Mouse (Mus musculus): ENCODE measurements around the gene Chmp1a. TPM values are rescaled to one million over a fixed set of nuclear protein-coding genes. Genes with fewer than 3 reads are reported as not detected.
A peak's percentile ranks its signal among the peaks of the same experiment; 100 is the strongest.
"Not testable (repeated sequence)": the region's sequence is repeated elsewhere in the genome, so short reads cannot be mapped to it uniquely, and the experiment has no call there.

Gene Chmp1a
- 144 and 151 TPM in 2 replicates for polyA plus RNA-seq (2015; fragmentation: Nextera tagmentation; extraction: Ambion mirVana)

DNA sequence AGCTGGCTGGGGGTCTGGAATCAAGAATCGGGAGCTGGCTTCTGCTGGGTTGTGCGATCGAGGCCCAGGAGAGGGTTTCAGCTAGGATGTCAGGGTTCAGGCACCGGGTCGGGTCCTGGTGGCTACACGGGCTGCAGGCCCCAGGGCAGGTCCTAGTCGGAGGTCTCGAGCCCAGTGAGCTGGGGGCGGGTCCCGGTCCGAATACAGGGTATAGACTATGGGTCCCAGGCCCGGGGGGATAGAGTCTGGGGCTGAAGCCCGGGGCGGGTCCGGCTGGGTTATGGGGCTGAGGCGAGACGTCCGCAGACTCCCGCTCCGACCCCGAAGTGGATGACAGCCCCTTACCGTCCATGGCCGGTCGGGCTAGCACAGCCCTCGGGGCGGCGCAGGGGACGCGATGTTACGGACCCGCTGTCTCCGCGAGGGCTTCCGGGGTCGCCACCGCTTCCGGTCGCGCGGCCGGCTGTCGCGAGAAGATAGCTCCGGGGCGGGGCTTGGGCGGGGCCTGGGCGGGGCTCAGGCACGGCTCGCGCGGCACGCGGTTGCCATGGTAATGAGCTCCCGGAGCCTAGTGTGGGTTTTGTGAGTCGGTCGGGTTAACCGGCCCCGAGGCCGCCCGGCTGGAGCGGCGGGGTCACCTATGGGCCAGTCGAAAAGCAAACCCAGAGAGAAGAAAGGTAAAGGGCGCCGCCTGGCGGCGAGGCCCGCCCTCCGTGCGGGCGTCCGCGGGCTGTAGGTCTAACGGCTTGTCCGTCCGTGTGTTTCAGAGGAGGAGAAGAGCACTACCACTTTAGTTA, at the start of gene Chmp1a, which contains the start of gene Spata33:
TSS of gene Chmp1a (minus strand) at position 443 of the 797 bp plus-strand sequence.
TSS of gene Spata33 (plus strand) at position 512 of the 797 bp plus-strand sequence.
- peak; percentile 93 for DNase-seq (ENCODE audit: low spot score)

DNA sequence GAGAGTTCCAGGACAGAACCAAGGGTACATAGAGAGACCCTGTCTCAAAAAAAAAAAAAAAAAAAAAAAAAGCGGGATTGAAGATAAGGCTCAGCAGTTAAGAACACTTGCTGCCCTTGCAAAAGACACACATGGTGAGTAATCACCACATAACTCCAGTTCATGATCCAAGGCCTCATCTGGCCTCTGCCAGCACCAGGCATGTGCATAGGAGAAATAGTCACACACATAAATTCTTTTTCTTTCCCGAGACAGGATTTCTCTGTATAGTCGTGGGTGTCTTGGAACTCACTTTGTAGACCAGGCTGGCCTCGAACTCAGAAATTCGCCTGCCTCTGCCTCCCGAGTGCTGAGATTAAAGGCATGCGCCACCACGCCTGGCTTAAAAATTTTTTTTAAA, 45.0 kb upstream of the Chmp1a start:
- DNase-seq (ENCODE audit: low spot score): not testable (repeated sequence)

GRCm38 (mm10) chr8:123257114-123257513, 44.6 kb upstream of the Chmp1a start:
- DNase-seq (ENCODE audit: low spot score): no peak

DNA sequence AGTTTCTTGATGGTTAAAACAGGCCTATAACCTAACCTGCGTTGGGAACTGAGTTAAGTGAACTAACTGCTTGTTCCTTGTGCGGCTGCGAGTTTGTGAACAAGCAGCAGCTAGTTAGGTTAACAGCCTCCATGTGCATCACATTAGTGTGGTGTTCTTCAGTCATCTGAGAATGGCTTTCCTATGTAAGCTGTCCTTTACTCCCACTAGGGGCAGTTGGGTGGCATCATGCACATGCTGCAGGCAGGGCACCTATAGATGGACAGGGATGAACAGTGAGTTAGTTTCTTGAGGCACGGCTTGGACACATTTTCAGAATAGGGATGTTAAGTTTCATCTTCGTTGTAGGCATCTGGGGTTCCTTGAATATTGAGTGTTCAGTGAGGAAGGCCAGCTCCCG, 42.6 kb upstream of the Chmp1a start:
- no peak for DNase-seq (ENCODE audit: low spot score)

- DNase-seq (ENCODE audit: low spot score): peak; percentile 84
These were observed 41.7 kb upstream of the Chmp1a start, which contains the start of the genes Zfp276 and Vps9d1 for GRCm38 (mm10) chr8:123254099-123254885. Gene Zfp276 (plus strand): TSS chr8:123254195. Gene Vps9d1 (minus strand): TSS chr8:123254348.

- DNase-seq (ENCODE audit: low spot score): no peak
These were observed 41.0 kb upstream of the Chmp1a start for GRCm38 (mm10) chr8:123253451-123254098.

GRCm38 (mm10) chr8:123252925-123253324, 40.4 kb upstream of the Chmp1a start:
- no peak for DNase-seq (ENCODE audit: low spot score)

DNA sequence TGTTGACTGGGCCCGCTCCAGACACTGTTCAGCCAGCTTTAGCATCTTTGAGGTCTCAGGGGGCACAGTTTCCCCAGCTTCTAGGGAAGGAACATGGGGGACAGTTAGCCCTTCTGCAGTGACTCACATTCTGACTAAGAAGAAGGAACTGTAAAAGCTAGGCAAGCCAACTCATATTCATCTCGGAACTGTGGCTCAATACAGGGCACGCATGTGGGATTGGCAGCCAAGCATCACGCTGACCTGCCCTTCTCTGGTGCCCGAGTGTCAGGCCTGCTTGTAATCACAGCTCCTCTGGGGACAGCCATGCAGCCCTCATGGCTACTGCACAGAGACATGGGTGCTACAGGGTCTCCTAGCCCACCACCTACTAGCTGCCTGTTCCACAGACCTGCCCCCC, 38.4 kb upstream of the Chmp1a start:
- DNase-seq (ENCODE audit: low spot score): no peak

DNA sequence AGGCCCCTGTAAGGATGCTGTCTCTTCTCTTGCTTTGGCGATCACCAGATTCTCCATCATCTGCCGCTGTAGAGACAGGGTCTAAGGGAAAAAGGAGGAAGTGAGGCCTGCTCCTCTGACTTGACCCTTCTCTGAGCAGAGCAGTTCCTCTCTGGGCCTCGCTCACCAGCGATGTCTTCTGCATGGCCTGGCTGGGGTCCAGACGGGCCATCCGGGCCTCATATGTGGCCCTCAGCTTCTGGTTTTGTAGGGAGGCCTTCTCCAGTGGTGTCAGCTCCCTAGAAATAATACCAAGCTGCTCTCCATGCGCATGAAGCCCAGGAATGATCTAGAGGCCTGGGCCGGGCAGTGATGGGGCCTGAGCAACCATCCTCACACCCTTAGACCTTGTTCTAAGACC, 36.0 kb upstream of the Chmp1a start:
- DNase-seq (ENCODE audit: low spot score): no peak

GRCm38 (mm10) chr8:123247748-123248147, 35.2 kb upstream of the Chmp1a start:
- no peak for DNase-seq (ENCODE audit: low spot score)

GRCm38 (mm10) chr8:123245543-123245942, 33.0 kb upstream of the Chmp1a start:
- no peak for DNase-seq (ENCODE audit: low spot score)

DNA sequence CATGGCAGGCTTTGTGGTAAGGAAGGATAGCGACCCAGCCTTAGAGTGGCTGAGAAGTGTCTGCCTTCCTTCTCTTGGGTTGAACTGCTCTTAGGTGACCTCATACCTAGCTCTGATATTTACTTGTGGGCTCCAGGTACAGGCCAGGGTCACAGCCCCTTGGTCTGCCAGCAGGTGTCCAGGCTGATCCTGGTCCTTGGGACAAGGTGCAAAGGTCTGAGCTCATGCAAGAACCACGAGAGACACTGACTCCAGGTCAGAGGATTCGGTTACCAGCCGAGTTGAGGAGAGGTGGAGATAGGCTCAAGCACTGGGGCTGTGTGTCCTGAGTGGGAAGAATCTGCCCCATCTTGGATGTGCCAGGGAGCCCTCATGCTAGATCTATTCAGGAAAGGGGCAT, 31.8 kb upstream of the Chmp1a start:
- no peak for DNase-seq (ENCODE audit: low spot score)

- DNase-seq (ENCODE audit: low spot score): no peak
These were observed 30.5 kb upstream of the Chmp1a start for GRCm38 (mm10) chr8:123243053-123243452.

GRCm38 (mm10) chr8:123242107-123242923, 29.8 kb upstream of the Chmp1a start:
- DNase-seq (ENCODE audit: low spot score): no peak

- DNase-seq (ENCODE audit: low spot score): no peak
These were observed 26.8 kb upstream of the Chmp1a start for GRCm38 (mm10) chr8:123239398-123239797.

GRCm38 (mm10) chr8:123235520-123236497, 23.2 kb upstream of the Chmp1a start, which contains the start of gene Spata2l:
Gene Spata2l (minus strand): TSS chr8:123236233.
- DNase-seq (ENCODE audit: low spot score): peak; percentile 96

GRCm38 (mm10) chr8:123234918-123235519, 22.5 kb upstream of the Chmp1a start:
- DNase-seq (ENCODE audit: low spot score): no peak

DNA sequence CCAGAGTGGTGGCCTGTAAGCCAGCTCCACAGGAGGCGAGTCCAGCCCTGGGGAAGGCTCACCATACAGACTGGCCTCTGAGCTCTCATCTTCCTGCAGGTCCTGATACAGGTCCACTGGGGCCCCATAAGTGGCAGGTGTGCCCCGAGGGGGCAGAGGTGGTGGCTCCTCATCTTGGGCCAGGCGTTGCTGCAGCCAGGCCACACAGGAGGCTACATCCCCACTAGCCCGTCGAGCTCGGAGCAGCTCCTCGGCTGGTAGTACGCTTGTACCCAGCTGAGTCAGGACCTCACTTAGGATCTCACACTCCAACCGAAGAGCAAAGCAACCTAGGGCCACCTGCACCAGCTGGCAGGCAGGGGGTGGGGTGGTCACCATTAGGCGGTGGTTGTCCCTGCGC, 21.2 kb upstream of the Chmp1a start:
- no peak for DNase-seq (ENCODE audit: low spot score)

DNA sequence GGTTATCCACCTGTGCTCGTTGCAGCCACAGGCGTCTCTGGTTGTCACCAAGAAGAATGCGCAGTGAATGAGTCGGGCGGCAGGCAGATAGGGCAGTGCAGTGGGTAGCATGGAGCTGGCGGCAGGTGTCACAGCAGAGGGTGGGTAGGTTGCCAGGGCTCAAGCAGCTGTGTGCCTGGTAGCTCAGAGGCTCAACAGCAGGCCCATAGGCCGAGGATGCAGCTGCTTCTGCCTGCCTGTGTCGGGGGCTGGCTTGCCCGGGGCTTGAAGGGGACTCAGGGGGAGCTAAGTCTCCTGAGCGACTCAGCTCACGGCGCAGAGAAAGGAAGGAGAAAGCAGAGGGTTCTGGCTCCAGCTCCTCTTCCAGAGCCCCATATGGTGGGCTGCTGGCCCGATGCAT, 20.7 kb upstream of the Chmp1a start:
- DNase-seq (ENCODE audit: low spot score): no peak
